Mouse (Mus musculus): ENCODE measurements around the gene Uspl1. TPM values are rescaled to one million over a fixed set of nuclear protein-coding genes. Genes with fewer than 3 reads are reported as not detected.
A peak's percentile ranks its signal among the peaks of the same experiment; 100 is the strongest.

Uspl1 gene
- polyA plus RNA-seq, 1 experiment from 2014 or later: 65.7 TPM

GRCm38 (mm10) chr5:149215540-149215939, 31.4 kb downstream of the Uspl1 start:
- no peak for ATAC-seq (ENCODE audit: low FRiP score)

GRCm38 (mm10) chr5:149217524-149218357, 33.6 kb downstream of the Uspl1 start:
- H3K4me2 ChIP-seq (replicated peaks): no peak overlapping the region
- H3K27ac ChIP-seq: no peak overlapping the region
- ATAC-seq (ENCODE audit: low FRiP score) (no peak), DNase-seq (ENCODE audit: low spot score) (no peak)
- H3K27me3 ChIP-seq (ENCODE audit: control insufficient read depth, insufficient read depth, low read length): no peaks in the 10 kb centered on the region
- no peak overlapping the region for H3K4me3 ChIP-seq (replicated peaks; ENCODE audit: low read length)
- H3K36me3 ChIP-seq (replicated peaks; ENCODE audit: control insufficient read depth, insufficient read depth): peaks cover 47% of the 10 kb centered on the region
- H3K9ac ChIP-seq: no peak overlapping the region
- H3K9me3 ChIP-seq (ENCODE audit: control insufficient read depth, low read length): peaks cover 14% of the 10 kb centered on the region; the same call in 1 of the 2 replicates
- 90% methylated on average over 6 of the region's 6 CpGs for WGBS
- H3K4me1 ChIP-seq (replicated peaks; ENCODE audit: control insufficient read depth, insufficient read depth, low read length): no peaks in the 10 kb centered on the region

More at GRCm38 (mm10) chr5:149215540-149215939, 31.4 kb downstream of the Uspl1 start:
- WGBS: 99% methylated on average over 7 of the region's 7 CpGs
- no peak overlapping the region for H3K9ac ChIP-seq
- H3K4me2 ChIP-seq (replicated peaks): no peak overlapping the region
- H3K36me3 ChIP-seq (replicated peaks; ENCODE audit: control insufficient read depth, insufficient read depth): peaks cover 69% of the 10 kb centered on the region
- no peaks in the 10 kb centered on the region for H3K4me1 ChIP-seq (replicated peaks; ENCODE audit: control insufficient read depth, insufficient read depth, low read length)
- H3K9me3 ChIP-seq (ENCODE audit: control insufficient read depth, low read length): peaks cover 10% of the 10 kb centered on the region; the same call in 1 of the 2 replicates
- no peak for DNase-seq (ENCODE audit: low spot score)
- H3K4me3 ChIP-seq (replicated peaks; ENCODE audit: low read length): no peak overlapping the region
- H3K27ac ChIP-seq: no peak overlapping the region
- no peaks in the 10 kb centered on the region for H3K27me3 ChIP-seq (ENCODE audit: control insufficient read depth, insufficient read depth, low read length)

GRCm38 (mm10) chr5:149219493-149219892, 35.3 kb downstream of the Uspl1 start:
- H3K4me3 ChIP-seq (replicated peaks; ENCODE audit: low read length): no peak overlapping the region
- peaks cover 4% of the 10 kb centered on the region; the same call in 1 of the 2 replicates for H3K4me1 ChIP-seq (replicated peaks; ENCODE audit: control insufficient read depth, insufficient read depth, low read length)
- H3K36me3 ChIP-seq (replicated peaks; ENCODE audit: control insufficient read depth, insufficient read depth): peaks cover 30% of the 10 kb centered on the region
- no peak for DNase-seq (ENCODE audit: low spot score)
- H3K27ac ChIP-seq: no peak overlapping the region
- H3K27me3 ChIP-seq (ENCODE audit: control insufficient read depth, insufficient read depth, low read length): no peaks in the 10 kb centered on the region
- no peak overlapping the region for H3K4me2 ChIP-seq (replicated peaks)
- no peak for ATAC-seq (ENCODE audit: low FRiP score)
- 92% methylated on average over 3 of the region's 3 CpGs for WGBS
- H3K9me3 ChIP-seq (ENCODE audit: control insufficient read depth, low read length): peaks cover 14% of the 10 kb centered on the region; the same call in 1 of the 2 replicates
- no peak overlapping the region for H3K9ac ChIP-seq

GRCm38 (mm10) chr5:149221355-149221754, 37.2 kb downstream of the Uspl1 start:
- Histone ChIP-seq H3K27me3 (ENCODE audit: control insufficient read depth, insufficient read depth, low read length) (no peaks in the 10 kb centered on the region), H3K4me1 (replicated peaks; ENCODE audit: control insufficient read depth, insufficient read depth, low read length) (peaks cover 4% of the 10 kb centered on the region; the same call in 1 of the 2 replicates), H3K27ac (no peak overlapping the region), H3K9ac (no peak overlapping the region), H3K36me3 (replicated peaks; ENCODE audit: control insufficient read depth, insufficient read depth) (peaks cover 11% of the 10 kb centered on the region), H3K9me3 (ENCODE audit: control insufficient read depth, low read length) (peaks cover 14% of the 10 kb centered on the region; the same call in 1 of the 2 replicates), H3K4me2 (replicated peaks) (no peak overlapping the region), H3K4me3 (replicated peaks; ENCODE audit: low read length) (no peak overlapping the region)
- WGBS: 91% methylated on average over 4 of the region's 4 CpGs
- no peak for DNase-seq (ENCODE audit: low spot score)
- ATAC-seq (ENCODE audit: low FRiP score): no peak

GRCm38 (mm10) chr5:149224666-149225065, 40.5 kb downstream of the Uspl1 start:
- no peak overlapping the region for H3K27ac ChIP-seq
- no peak for DNase-seq (ENCODE audit: low spot score)
- H3K4me1 ChIP-seq (replicated peaks; ENCODE audit: control insufficient read depth, insufficient read depth, low read length): peaks cover 4% of the 10 kb centered on the region; the same call in 1 of the 2 replicates
- H3K9me3 ChIP-seq (ENCODE audit: control insufficient read depth, low read length): 0 out of 2 replicates have a peak, but pooled peaks cover 4% of the 10 kb centered on the region
- H3K36me3 ChIP-seq (replicated peaks; ENCODE audit: control insufficient read depth, insufficient read depth): no peaks in the 10 kb centered on the region
- ATAC-seq (ENCODE audit: low FRiP score): no peak
- no peaks in the 10 kb centered on the region for H3K27me3 ChIP-seq (ENCODE audit: control insufficient read depth, insufficient read depth, low read length)
- WGBS: 22% methylated on average over 7 of the region's 7 CpGs
- H3K4me2 ChIP-seq (replicated peaks): no peak overlapping the region
- no peak overlapping the region for H3K4me3 ChIP-seq (replicated peaks; ENCODE audit: low read length)
- H3K9ac ChIP-seq: no peak overlapping the region

GRCm38 (mm10) chr5:149228700-149229618, 44.8 kb downstream of the Uspl1 start:
- peak overlapping the region; percentile 52 for H3K4me2 ChIP-seq (replicated peaks)
- peak overlapping the region; percentile 48 for H3K4me3 ChIP-seq (replicated peaks; ENCODE audit: low read length)
- WGBS: 3% methylated on average over 55 of the region's 55 CpGs
- peaks cover under 1% of the 10 kb centered on the region; the same call in 1 of the 2 replicates for H3K4me1 ChIP-seq (replicated peaks; ENCODE audit: control insufficient read depth, insufficient read depth, low read length)
- H3K27ac ChIP-seq: peak overlapping the region; percentile 93
- no peaks in the 10 kb centered on the region for H3K36me3 ChIP-seq (replicated peaks; ENCODE audit: control insufficient read depth, insufficient read depth)
- H3K27me3 ChIP-seq (ENCODE audit: control insufficient read depth, insufficient read depth, low read length): no peaks in the 10 kb centered on the region
- DNase-seq (ENCODE audit: low spot score) (peak; percentile 99), ATAC-seq (ENCODE audit: low FRiP score) (peak; percentile 97)
- H3K9me3 ChIP-seq (ENCODE audit: control insufficient read depth, low read length): no peaks in the 10 kb centered on the region
- peak overlapping the region; percentile 69 for H3K9ac ChIP-seq

GRCm38 (mm10) chr5:149229619-149230339, 45.6 kb downstream of the Uspl1 start:
- H3K9me3 ChIP-seq (ENCODE audit: control insufficient read depth, low read length): no peaks in the 10 kb centered on the region
- H3K27me3 ChIP-seq (ENCODE audit: control insufficient read depth, insufficient read depth, low read length): no peaks in the 10 kb centered on the region
- DNase-seq (ENCODE audit: low spot score) (no peak), ATAC-seq (ENCODE audit: low FRiP score) (no peak)
- peak overlapping the region; percentile 52 for H3K4me2 ChIP-seq (replicated peaks)
- 69% methylated on average over 18 of the region's 18 CpGs for WGBS
- peak overlapping the region; percentile 48 for H3K4me3 ChIP-seq (replicated peaks; ENCODE audit: low read length)
- H3K9ac ChIP-seq: peak overlapping the region; percentile 69
- H3K27ac ChIP-seq: peak overlapping the region; percentile 93
- no peaks in the 10 kb centered on the region; the same call in 1 of the 2 replicates for H3K4me1 ChIP-seq (replicated peaks; ENCODE audit: control insufficient read depth, insufficient read depth, low read length)
- H3K36me3 ChIP-seq (replicated peaks; ENCODE audit: control insufficient read depth, insufficient read depth): no peaks in the 10 kb centered on the region

GRCm38 (mm10) chr5:149235002-149235401, 50.9 kb downstream of the Uspl1 start:
- Histone ChIP-seq H3K9ac (no peak overlapping the region), H3K27ac (no peak overlapping the region), H3K4me2 (replicated peaks) (no peak overlapping the region), H3K27me3 (ENCODE audit: control insufficient read depth, insufficient read depth, low read length) (no peaks in the 10 kb centered on the region), H3K4me1 (replicated peaks; ENCODE audit: control insufficient read depth, insufficient read depth, low read length) (no peaks in the 10 kb centered on the region), H3K36me3 (replicated peaks; ENCODE audit: control insufficient read depth, insufficient read depth) (no peaks in the 10 kb centered on the region), H3K9me3 (ENCODE audit: control insufficient read depth, low read length) (no peaks in the 10 kb centered on the region), H3K4me3 (replicated peaks; ENCODE audit: low read length) (no peak overlapping the region)
- ATAC-seq (ENCODE audit: low FRiP score) (no peak), DNase-seq (ENCODE audit: low spot score) (no peak)
- WGBS: 87% methylated on average over 7 of the region's 7 CpGs

All from hindbrain, embryonic 14.5 days (tissue).